Mouse (Mus musculus): ENCODE measurements around the gene Timp2. TPM values are rescaled to one million over a fixed set of nuclear protein-coding genes. Genes with fewer than 3 reads are reported as not detected.
"Not testable (repeated sequence)": the region's sequence is repeated elsewhere in the genome, so short reads cannot be mapped to it uniquely, and the experiment has no call there.

The Timp2 gene
- total RNA-seq, 2 experiments from 2014 or later, result 266 to 270 TPM

- no peak for DNase-seq (ENCODE audit: low spot score in 2 of 2)
Observed at GRCm38 (mm10) chr11:118337491-118338168, 17.9 kb downstream of the Timp2 start.

DNA sequence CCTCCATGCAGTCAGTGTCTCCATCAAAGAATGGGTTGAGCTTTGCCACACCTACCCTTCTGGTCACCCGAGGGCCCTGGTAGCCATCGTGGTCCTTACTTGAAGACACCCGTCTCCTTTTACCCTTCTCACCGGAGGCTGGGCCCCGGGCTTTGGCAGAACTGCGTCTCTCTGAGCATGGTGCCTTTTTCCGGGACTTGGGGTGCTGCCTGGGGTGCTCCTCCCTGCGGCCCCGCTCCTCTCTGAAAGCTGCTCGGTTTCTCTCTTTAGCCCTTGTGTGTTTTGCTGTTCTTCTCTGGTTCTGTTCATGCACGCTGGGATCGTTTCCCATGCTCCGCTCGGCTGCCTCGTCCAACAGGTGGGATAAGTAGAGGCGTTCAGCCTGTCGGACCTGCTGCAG lies 22.1 kb downstream of the Timp2 start:
- no peak for DNase-seq (ENCODE audit: low spot score in 2 of 2)

DNA sequence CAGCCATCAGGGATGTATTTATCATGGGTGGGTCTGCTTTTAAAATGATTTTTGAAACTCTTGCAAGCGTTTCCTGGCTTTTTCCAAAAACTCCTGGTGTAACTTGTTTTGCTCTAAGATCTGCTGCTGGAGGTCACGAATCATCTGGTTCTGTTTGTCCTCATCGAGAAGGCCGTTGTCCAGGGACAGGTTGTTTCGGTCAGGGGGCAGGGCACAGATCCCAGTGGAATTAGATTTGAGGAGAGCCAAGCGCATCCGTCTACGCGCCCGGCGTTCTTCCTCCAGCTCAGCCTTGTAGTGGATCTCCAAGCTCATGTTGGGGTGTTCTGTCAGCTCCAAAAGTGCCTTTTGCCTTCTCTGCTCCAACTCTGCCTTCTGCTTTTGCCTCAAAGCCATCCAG lies 23.2 kb downstream of the Timp2 start:
- DNase-seq (ENCODE audit: low spot score in 2 of 2), result no peak

GRCm38 (mm10) chr11:118330777-118331176 lies 24.8 kb downstream of the Timp2 start:
- peak in 1 of 2 experiments; percentile 73 for DNase-seq (ENCODE audit: low spot score in 2 of 2)

GRCm38 (mm10) chr11:118330361-118330760 lies 25.2 kb downstream of the Timp2 start:
- DNase-seq (ENCODE audit: low spot score in 2 of 2), result no peak

- no peak for DNase-seq (ENCODE audit: low spot score in 2 of 2)
Observed at GRCm38 (mm10) chr11:118328947-118329346, 26.6 kb downstream of the Timp2 start.

DNA sequence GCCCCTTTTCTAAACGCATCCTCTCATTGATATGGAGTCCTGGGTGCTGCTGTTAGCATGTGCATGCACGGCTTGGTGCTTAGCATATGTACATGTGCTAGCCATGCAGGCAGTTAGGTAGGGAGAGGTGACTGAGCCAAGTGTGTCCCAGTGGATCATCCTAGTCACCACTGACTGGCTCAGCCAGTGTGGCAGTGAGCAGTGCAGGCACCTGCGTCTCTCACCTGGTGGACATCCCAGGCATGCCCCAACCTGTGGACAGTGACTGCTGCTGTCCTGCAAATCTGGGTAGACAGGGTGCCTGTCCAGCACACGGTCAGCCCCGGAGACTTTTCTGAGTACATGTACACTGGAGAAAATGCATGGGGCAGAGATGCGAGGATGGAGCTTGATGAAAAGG lies 27.0 kb downstream of the Timp2 start:
- DNase-seq (ENCODE audit: low spot score in 2 of 2), result no peak

DNA sequence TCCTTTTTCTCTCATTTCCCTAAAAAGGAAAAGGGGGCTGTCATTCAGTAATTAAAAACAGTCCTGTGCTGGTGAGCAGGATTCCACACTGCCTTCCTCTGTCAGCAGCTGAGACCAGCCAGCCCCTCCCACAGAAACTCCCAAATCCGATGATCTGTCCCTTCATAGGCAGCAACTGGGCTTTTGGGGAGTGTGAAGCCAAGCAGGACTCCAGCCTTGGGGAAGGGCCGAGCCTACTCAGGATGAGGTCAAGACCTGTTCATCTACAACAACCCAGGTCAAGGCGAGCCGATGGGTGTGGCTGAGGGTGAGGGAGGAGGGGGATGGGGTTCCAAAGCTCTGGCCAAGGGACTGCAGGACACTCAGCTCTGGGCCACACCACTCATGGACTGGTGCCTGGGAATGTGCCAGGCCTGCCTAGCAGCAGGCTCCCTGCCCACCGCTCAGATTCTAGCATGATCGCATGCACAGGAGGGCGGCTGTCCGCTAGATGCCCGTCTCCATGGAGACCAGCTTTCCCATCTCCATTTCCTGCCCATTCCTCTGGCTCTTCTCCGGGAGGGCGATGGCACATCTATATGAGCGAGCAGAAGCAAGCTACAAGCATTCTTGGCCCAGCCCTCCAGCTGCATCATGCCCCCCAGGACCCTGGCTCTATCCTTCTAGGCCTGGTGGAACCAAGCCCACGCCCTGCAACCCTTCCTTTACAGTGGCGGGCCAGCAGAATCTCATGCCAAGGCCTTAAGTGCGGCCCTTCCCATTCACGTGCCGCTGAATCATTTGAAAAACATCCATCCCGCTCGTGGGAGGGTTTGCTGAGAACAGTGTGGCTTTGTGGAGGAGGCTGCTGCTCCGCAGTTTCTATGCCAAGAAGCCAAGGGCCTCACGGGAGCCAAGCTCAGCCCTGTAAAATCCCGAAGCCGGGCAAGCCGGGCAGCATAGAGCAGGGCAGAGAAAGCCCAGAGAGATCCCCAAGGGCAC lies 28.3 kb downstream of the Timp2 start:
- DNase-seq (ENCODE audit: low spot score in 2 of 2), result peak; percentile 86 to 90

GRCm38 (mm10) chr11:118326491-118326890 lies 29.0 kb downstream of the Timp2 start:
- DNase-seq (ENCODE audit: low spot score in 2 of 2), result no peak

GRCm38 (mm10) chr11:118324541-118324940 lies 31.0 kb downstream of the Timp2 start:
- DNase-seq (ENCODE audit: low spot score in 2 of 2), result no peak

- no peak for DNase-seq (ENCODE audit: low spot score in 2 of 2)
Observed at GRCm38 (mm10) chr11:118323974-118324373, 31.6 kb downstream of the Timp2 start.

- DNase-seq (ENCODE audit: low spot score in 2 of 2), result no peak
Observed at GRCm38 (mm10) chr11:118322647-118323046, 32.9 kb downstream of the Timp2 start.

DNA sequence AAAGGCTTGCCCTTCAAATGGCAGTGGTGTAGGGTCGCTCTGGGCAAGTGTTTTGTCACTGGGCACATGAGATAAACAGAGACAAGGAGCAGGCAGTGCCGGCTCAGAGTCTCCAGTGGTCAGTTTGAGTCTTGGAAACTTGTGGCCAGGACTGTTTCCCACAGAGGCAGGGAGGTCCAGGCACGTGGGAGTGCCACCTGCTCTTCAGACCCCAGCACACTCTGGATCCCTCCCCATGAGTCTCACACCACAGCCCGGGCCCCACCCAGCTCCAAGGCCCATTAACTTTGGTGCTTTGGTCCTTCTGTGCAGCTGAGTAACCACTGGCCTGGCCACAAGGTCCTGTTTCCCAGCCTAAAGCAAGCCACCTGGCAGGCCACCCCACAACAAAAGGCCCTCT lies 33.6 kb downstream of the Timp2 start:
- no peak for DNase-seq (ENCODE audit: low spot score in 2 of 2)

DNA sequence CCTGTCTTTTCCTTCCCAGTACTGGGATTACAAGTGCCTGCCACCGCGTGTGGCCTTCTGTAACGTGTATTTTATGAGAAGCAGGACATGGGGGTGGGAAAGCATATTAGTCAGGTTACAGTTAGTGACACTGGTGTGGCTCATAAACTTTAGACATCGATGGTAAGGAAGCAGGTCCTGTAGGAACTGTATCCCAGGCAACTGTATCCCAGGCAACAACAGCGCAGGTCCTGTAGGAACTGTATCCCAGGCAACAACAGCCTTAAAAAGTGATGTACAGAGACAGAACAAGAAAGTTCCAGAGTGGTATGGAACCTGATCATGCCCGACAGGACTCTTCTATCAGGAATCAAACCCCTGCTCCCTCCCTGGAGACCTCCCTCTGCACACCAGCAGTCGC lies 34.0 kb downstream of the Timp2 start:
- no peak for DNase-seq (ENCODE audit: low spot score in 2 of 2)

- no peak for DNase-seq (ENCODE audit: low spot score in 2 of 2)
Observed at GRCm38 (mm10) chr11:118318678-118319077, 36.9 kb downstream of the Timp2 start.

DNA sequence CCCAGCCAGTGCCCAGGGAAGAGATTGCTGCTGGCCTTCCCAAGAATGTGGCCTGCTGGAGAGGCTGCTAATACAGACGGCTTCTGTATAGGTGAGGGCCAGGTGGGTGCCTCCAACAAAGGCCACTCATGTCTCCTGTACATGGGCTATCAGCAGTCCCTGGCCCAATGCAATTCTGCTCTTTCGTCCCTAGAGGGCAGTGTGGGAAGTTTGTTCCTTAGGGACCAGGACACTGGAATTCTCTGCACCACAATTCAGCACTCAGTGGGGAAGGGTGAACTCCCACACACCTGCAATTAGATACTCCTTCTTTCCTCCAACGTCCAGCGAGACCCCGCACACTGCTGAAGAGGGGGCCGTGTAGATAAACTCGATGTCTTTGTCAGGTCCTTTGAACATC lies 38.4 kb downstream of the Timp2 start:
- DNase-seq (ENCODE audit: low spot score in 2 of 2), result peak; percentile 43 to 76

- no peak for DNase-seq (ENCODE audit: low spot score in 2 of 2)
Observed at GRCm38 (mm10) chr11:118316231-118316806, 39.2 kb downstream of the Timp2 start.

DNA sequence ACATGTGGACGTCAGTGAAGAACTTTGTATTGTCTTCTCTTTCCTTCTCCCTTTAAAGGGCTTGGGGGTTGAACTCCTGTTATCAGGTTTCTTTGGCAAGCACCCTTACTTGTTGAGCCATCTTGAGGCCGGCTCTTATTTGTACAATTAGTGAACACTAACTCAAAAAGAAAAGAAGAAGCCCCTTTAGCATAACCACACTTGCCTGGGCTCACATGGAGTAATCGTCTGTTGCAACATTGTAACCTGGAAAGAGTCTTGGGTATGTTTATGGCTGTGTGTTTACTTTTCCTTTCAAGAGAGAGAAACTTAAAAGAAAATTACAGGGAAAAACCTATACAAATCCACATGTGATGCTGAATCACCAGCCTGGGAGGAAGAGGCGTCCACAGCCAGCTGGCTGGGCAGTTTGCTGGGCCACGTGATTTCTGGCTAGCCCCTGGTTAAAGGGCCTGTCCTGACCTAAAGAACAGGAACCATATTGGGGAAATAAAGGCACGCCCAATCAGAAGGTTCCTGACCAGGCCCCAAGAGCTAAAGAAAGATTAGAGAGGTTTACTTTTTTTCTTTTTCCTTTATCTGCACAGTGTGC lies 43.3 kb downstream of the Timp2 start:
- no peak for DNase-seq (ENCODE audit: low spot score in 2 of 2)

GRCm38 (mm10) chr11:118307962-118308361 lies 47.6 kb downstream of the Timp2 start:
- DNase-seq (ENCODE audit: low spot score in 2 of 2), result not testable (repeated sequence)

DNA sequence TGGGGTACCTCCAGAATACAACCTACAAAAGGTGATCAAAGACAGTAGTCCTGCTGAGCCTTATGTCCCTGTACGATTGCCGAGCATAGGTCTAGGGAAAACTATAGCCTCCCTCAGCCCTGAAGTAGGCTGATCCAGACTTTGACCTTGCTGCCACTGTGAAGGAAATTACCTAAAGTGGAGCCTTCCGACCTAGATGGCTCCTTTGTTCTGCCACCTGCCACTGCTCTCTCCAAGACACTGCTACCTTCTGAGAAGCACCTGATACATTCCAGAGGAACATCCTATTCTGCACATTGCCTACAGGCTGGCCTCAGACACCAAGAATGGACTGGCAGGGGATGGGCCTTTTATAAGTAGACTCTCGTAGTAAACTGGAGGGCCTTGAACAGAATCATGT lies 51.6 kb downstream of the Timp2 start:
- DNase-seq (ENCODE audit: low spot score in 2 of 2), result not testable (repeated sequence)

DNA sequence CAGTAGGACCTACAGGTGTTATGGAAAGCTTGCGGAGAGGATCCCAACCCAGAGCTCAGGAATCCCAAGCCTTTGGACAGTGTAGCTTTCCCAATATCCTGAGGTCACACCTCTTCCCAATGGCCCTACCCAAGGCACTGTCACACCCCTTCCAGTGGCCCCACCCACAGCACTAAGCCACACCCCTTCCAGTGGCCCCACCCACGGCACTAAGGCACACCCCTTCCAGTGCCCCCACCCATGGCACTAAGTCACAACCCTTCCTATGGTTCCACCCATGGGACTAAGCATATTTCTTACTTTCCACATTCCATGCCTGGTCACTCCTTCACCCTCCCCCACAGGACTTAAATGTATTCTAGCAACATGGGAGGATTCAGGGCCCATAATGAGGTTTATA lies 56.7 kb downstream of the Timp2 start:
- DNase-seq (ENCODE audit: low spot score in 2 of 2), result no peak

- no peak for DNase-seq (ENCODE audit: low spot score in 2 of 2)
Observed at GRCm38 (mm10) chr11:118297967-118298366, 57.6 kb downstream of the Timp2 start.
